Mouse (Mus musculus): ENCODE data around the gene Nlrp3. TPM values are rescaled to one million over a fixed set of nuclear protein-coding genes. Genes with fewer than 3 reads are reported as not detected.
"Not testable (repeated sequence)": the region's sequence is repeated elsewhere in the genome, so short reads cannot be mapped to it uniquely, and the experiment has no call there.

Nlrp3 gene
- polyA plus RNA-seq, 1 experiment: 4.1 TPM

DNA sequence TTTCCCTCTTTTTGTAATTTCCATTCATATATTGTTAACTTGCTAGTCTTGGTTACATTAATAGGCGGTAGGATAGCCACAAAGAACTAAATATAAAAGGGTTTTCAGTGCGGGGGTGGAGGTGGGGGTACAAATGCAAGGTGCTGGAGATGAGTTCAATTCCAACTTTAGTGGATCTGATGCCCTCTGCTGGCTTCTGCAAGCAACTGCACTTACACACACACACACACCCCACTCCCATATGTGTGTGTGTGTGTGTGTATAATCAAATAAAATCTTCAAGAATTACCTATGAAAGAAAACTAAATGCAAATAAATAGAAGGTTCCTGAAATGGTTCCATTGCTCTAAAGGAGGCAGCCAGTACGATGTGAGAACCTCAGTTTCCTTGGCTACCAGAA, 27.9 kb downstream of the Nlrp3 start:
- H3K27ac ChIP-seq (ENCODE audit: control insufficient read depth, insufficient read depth, low read depth, low read length, poor library complexity): no peak overlapping the region
- TF ChIP-seq CTCF (IDR thresholded peaks at IDR 0.05; ENCODE audit: control insufficient read depth, insufficient read depth, low read length) (peak; percentile 59), POLR2A (IDR thresholded peaks at IDR 0.05; ENCODE audit: borderline replicate concordance, control insufficient read depth, low read depth, low read length) (no peak)
- 44% methylated on average over 3 of the region's 3 CpGs for WGBS
- H3K4me1 ChIP-seq (ENCODE audit: control insufficient read depth, insufficient read depth, low read length): no peaks in the 10 kb centered on the region
- no peak overlapping the region for H3K4me3 ChIP-seq (replicated peaks; ENCODE audit: control insufficient read depth, low read depth, low read length)

DNA sequence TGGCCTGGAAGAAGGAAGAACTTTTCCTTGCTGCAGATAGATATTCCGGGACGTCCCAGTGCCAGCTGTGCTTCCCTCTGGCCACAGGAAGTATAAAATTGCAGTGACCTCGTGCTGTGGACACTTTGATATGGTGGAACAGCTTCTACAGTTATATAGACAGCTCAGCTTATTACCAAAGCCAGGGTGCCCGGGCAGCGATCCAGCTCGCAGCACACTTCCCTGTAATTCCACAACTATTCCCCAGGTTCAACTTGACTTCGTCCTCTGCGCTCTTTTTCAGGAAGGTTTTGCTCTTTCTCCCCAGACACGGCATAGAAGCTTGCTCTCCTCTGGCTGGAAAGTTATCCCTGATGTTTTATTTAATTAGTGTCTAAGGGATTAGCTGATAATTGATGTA, 34.4 kb downstream of the Nlrp3 start:
- WGBS: 52% methylated on average over 9 of the region's 9 CpGs
- no peak overlapping the region for H3K4me3 ChIP-seq (replicated peaks; ENCODE audit: control insufficient read depth, low read depth, low read length)
- no peaks in the 10 kb centered on the region for H3K4me1 ChIP-seq (ENCODE audit: control insufficient read depth, insufficient read depth, low read length)
- no peak for TF ChIP-seq CTCF (IDR thresholded peaks at IDR 0.05; ENCODE audit: control insufficient read depth, insufficient read depth, low read length)
- H3K27ac ChIP-seq (ENCODE audit: control insufficient read depth, insufficient read depth, low read depth, low read length, poor library complexity): no peak overlapping the region

DNA sequence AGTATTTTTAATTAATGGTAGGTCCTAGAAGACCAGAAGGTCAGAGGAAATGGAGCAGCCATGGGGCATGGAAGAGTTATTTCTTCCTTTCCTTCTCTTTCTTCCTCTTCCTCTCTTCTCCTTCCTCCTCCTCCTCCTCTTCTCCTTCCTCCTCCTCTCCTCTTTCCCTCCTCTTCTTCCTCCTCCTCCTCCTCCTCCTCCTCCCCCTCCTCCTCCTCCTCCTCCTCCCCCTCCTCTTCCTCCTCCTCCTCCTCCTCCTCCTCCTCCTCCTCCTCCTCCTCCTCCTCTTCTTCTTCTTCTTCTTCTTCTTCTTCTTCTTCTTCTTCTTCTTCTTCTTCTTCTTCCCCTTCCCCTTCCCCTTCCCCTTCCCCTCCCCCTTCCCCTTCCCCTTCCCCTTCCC, 34.8 kb downstream of the Nlrp3 start, which contains the start of gene Olfr222:
TSS of gene Olfr222 (minus strand) at position 101 of the 400 bp plus-strand sequence.
- H3K27ac ChIP-seq (ENCODE audit: control insufficient read depth, insufficient read depth, low read depth, low read length, poor library complexity); H3K4me3 ChIP-seq (replicated peaks; ENCODE audit: control insufficient read depth, low read depth, low read length); H3K4me1 ChIP-seq (ENCODE audit: control insufficient read depth, insufficient read depth, low read length): not testable (repeated sequence)

DNA sequence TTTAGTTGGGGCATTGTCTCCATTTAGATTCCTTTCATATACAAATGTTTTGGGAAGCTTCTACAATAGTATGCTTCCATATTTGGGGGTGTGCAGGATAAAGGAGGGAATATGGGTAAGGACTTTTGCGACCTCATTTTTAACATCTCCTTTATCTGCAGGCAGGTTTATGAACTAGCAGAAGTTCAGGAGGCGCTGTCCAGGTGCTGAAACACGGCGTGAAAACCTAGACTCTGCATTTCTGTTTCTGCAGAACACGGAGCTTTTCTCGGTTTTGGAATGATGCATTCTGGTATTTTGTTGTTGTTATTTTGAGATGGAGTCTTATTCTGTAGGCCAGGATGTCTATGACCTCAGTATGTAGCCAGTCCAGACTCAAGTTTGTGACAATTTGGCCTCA, 43.2 kb downstream of the Nlrp3 start:
- H3K4me3 ChIP-seq (replicated peaks; ENCODE audit: control insufficient read depth, low read depth, low read length): no peak overlapping the region
- TF ChIP-seq CTCF (IDR thresholded peaks at IDR 0.05; ENCODE audit: control insufficient read depth, insufficient read depth, low read length) (no peak), POLR2A (IDR thresholded peaks at IDR 0.05; ENCODE audit: borderline replicate concordance, control insufficient read depth, low read depth, low read length) (no peak)
- H3K27ac ChIP-seq (ENCODE audit: control insufficient read depth, insufficient read depth, low read depth, low read length, poor library complexity): no peak overlapping the region
- H3K4me1 ChIP-seq (ENCODE audit: control insufficient read depth, insufficient read depth, low read length): no peaks in the 10 kb centered on the region; the same call in 1 of the 2 replicates
- WGBS: 20% methylated on average over 6 of the region's 6 CpGs

DNA sequence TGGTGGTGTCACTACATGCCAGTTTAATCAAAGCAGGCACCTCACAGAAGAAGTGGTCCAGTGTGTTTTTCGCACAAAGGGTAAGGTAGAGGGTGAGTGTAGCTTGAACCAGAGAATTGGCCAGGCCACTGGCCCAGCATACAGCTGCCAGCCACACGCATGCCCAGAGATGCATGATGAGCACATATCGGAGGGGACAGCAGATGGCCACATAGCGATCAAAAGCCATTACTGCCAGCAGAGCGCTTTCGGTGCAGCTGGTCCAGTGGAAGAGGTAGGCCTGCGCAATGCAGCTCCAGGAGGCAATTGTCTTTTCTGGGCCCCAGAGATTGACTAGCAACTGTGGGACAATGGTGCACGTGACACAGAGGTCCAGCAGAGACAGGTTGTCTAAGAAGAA, 48.1 kb downstream of the Nlrp3 start:
- 83% methylated on average over 8 of the region's 8 CpGs for WGBS
- H3K4me1 ChIP-seq (ENCODE audit: control insufficient read depth, insufficient read depth, low read length): no peaks in the 10 kb centered on the region
- TF ChIP-seq POLR2A (IDR thresholded peaks at IDR 0.05; ENCODE audit: borderline replicate concordance, control insufficient read depth, low read depth, low read length) (no peak), CTCF (IDR thresholded peaks at IDR 0.05; ENCODE audit: control insufficient read depth, insufficient read depth, low read length) (no peak)
- no peak overlapping the region for H3K27ac ChIP-seq (ENCODE audit: control insufficient read depth, insufficient read depth, low read depth, low read length, poor library complexity)
- no peak overlapping the region for H3K4me3 ChIP-seq (replicated peaks; ENCODE audit: control insufficient read depth, low read depth, low read length)

DNA sequence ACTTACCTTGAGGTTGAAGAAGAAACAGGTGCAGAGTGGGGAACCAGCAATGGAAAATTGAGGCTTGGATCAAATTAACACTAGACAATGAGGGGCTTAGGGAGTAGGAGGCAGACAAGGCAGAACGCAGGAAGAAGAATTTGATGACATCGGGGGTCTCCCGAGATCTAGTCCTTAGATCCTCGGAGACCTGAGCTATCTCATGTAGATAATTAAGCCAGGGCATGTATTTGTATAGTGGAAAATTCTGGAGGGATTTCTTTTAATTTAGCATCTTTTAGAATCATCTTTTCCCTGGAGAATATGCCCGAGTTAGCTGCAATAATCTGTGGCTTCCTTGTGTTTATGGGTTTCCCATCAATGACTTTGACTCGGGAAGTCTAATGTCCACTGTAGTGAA, 51.8 kb downstream of the Nlrp3 start, which contains the start of gene Olfr223:
TSS of gene Olfr223 (minus strand) at position 101 of the 400 bp plus-strand sequence.
- no peaks in the 10 kb centered on the region for H3K4me1 ChIP-seq (ENCODE audit: control insufficient read depth, insufficient read depth, low read length)
- TF ChIP-seq POLR2A (IDR thresholded peaks at IDR 0.05; ENCODE audit: borderline replicate concordance, control insufficient read depth, low read depth, low read length) (no peak), CTCF (IDR thresholded peaks at IDR 0.05; ENCODE audit: control insufficient read depth, insufficient read depth, low read length) (no peak)
- 78% methylated on average over 6 of the region's 6 CpGs for WGBS
- H3K4me3 ChIP-seq (replicated peaks; ENCODE audit: control insufficient read depth, low read depth, low read length): no peak within 1 kb of the TSS
- no peak within 1 kb of the TSS for H3K27ac ChIP-seq (ENCODE audit: control insufficient read depth, insufficient read depth, low read depth, low read length, poor library complexity)

DNA sequence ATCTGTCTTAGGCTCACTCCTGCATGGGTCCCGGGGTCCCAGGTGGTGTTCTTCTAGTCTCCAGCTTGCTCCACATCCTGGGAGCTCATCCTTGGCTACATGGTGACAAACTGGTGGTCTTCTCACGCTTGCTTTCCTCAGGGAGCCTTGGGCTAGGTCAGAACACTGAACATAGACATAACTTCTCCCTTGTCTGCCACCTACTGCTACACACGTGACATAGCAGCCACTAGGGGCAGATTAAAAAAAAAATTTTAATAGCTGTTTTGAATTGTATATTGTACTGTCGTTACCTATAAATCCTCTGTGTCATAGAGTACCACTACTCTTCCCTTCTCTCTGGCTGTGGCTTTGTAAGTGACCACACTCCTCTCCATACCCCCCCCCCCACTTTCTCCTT, 54.7 kb downstream of the Nlrp3 start:
- no peak for TF ChIP-seq POLR2A (IDR thresholded peaks at IDR 0.05; ENCODE audit: borderline replicate concordance, control insufficient read depth, low read depth, low read length)
- no peak for TF ChIP-seq CTCF (IDR thresholded peaks at IDR 0.05; ENCODE audit: control insufficient read depth, insufficient read depth, low read length)
- H3K4me1 ChIP-seq (ENCODE audit: control insufficient read depth, insufficient read depth, low read length): no peaks in the 10 kb centered on the region
- WGBS: 18% methylated on average over 4 of the region's 4 CpGs

DNA sequence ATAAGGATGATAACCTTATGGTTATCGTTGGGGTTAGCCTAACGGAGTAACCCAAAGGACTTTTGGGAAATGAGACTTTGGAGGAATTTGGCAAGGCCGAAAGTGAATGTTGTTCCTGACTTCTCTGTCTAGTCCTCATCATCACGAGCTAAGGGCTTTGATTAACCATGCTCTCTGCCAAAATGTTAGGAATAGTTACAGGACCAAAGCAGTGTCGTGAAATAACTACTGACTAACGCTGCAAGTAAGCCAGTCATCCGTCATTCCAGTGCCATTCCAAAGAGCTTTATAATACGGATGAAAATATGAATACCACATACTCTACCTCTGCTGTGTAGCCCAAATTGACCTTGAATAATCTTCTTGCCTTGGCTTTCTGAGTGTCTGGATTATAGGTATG, 55.6 kb downstream of the Nlrp3 start:
- Histone ChIP-seq H3K27ac (ENCODE audit: control insufficient read depth, insufficient read depth, low read depth, low read length, poor library complexity) (no peak overlapping the region), H3K4me1 (ENCODE audit: control insufficient read depth, insufficient read depth, low read length) (no peaks in the 10 kb centered on the region), H3K4me3 (replicated peaks; ENCODE audit: control insufficient read depth, low read depth, low read length) (no peak overlapping the region)
- no peak for TF ChIP-seq CTCF (IDR thresholded peaks at IDR 0.05; ENCODE audit: control insufficient read depth, insufficient read depth, low read length)
- TF ChIP-seq POLR2A (IDR thresholded peaks at IDR 0.05; ENCODE audit: borderline replicate concordance, control insufficient read depth, low read depth, low read length): no peak
- WGBS: 80% methylated on average over 8 of the region's 8 CpGs

More for the DNA sequence above, 54.7 kb downstream of the Nlrp3 start:
- H3K27ac ChIP-seq (ENCODE audit: control insufficient read depth, insufficient read depth, low read depth, low read length, poor library complexity): no peak overlapping the region
- no peak overlapping the region for H3K4me3 ChIP-seq (replicated peaks; ENCODE audit: control insufficient read depth, low read depth, low read length)

DNA sequence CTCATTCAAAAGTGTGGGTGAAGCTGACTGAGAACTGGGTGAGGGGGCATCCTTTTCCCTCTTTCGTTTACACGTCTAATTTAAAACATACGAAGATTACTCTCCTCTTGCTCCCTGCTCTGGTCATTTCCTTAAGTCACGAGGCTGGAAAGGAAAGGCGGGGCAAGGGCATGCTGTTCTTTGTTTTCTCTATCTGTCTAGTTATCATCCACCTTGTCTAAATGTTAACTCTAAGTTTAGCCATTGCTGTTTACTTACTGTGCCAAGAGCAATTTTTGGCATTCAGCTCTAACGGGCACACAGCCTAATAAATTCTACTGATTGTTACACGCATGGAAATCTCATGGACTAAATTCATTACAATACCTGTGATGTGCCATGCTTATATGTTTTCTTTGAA, 57.8 kb downstream of the Nlrp3 start:
- no peaks in the 10 kb centered on the region for H3K4me1 ChIP-seq (ENCODE audit: control insufficient read depth, insufficient read depth, low read length)
- 53% methylated on average over 7 of the region's 7 CpGs for WGBS
- H3K27ac ChIP-seq (ENCODE audit: control insufficient read depth, insufficient read depth, low read depth, low read length, poor library complexity): no peak overlapping the region

More for the DNA sequence above, 57.8 kb downstream of the Nlrp3 start:
- no peak overlapping the region for H3K4me3 ChIP-seq (replicated peaks; ENCODE audit: control insufficient read depth, low read depth, low read length)
- TF ChIP-seq CTCF (IDR thresholded peaks at IDR 0.05; ENCODE audit: control insufficient read depth, insufficient read depth, low read length) (no peak), POLR2A (IDR thresholded peaks at IDR 0.05; ENCODE audit: borderline replicate concordance, control insufficient read depth, low read depth, low read length) (no peak)

All from bone marrow, adult 2 months (tissue).